Mouse (Mus musculus) myocyte (in vitro differentiated cells): ENCODE measurements around the gene Pla2g4c.

Experiments
- MYOD1 ChIP-seq, 3 experiments: IDR thresholded peaks; one replicate each; pipeline ENCODE4 v1.6.1; 2011; ENCODE audit warnings: control low read depth in 2 of 3, low read depth in 2 of 3, mild to moderate bottlenecking in 2 of 3, moderate library complexity in 1 of 3; ENCODE audit not compliant: insufficient read length in 2 of 3, control insufficient read depth in 1 of 3
- MYOG ChIP-seq, 3 experiments: IDR thresholded peaks; one replicate each; pipeline ENCODE4 v1.6.1; 2011; ENCODE audit warnings: control low read depth in 2 of 3, low read depth in 2 of 3, mild to moderate bottlenecking in 2 of 3; ENCODE audit not compliant: insufficient read length in 2 of 3, control insufficient read depth in 1 of 3, insufficient read depth in 1 of 3
- POLR2A ChIP-seq: IDR thresholded peaks from one replicate; pipeline ENCODE4 v1.6.1; 2011; ENCODE audit warnings: low read depth, mild to moderate bottlenecking, control low read depth, moderate library complexity; ENCODE audit not compliant: insufficient read length
- POLR2AphosphoS2 ChIP-seq: IDR thresholded peaks from one replicate; pipeline ENCODE4 v1.6.1; 2011; ENCODE audit warnings: low read depth, control low read depth; ENCODE audit not compliant: insufficient read length

GRCm38 (mm10) chr7:13295256-13295655, 29.2 kb upstream of the Pla2g4c start:
- TF ChIP-seq POLR2A (no peak), POLR2AphosphoS2 (no peak), MYOG (IDR thresholded peaks at IDR 0.05; ENCODE audit: control insufficient read depth in 1 of 3, insufficient read depth in 1 of 3, insufficient read length in 2 of 3, low read depth in 2 of 3) (no peak), MYOD1 (IDR thresholded peaks at IDR 0.05; ENCODE audit: control insufficient read depth in 1 of 3, insufficient read length in 2 of 3, low read depth in 2 of 3) (no peak)
